8 mouse cellular contexts compared by ENCODE assay signal in the genomic region with DNA sequence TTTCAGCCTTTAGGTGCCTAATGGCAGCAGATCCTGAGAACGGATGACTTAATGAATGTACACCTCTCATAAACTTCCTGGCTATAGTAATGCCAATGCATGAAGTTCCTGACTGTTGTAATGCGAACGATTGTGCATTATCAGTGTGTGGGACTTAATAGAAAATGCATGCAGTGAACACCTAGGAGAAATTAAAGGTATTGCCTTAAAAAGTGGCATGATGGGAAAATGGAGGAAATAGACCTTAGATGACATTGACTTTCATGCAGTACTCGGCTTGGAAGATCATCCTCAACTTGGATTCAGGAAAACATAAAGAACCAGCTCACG. TPM values are rescaled to one million over a fixed set of nuclear protein-coding genes. Genes with fewer than 3 reads are reported as not detected.
A peak's percentile ranks its signal among the peaks of the same experiment; 100 is the strongest.
DNase-seq lines count a peak whose midpoint lies in the region; ATAC-seq lines count a peak whose summit lies in the region.

No protein-coding gene starts in this region.

- H3K4me3 ChIP-seq in neural tube, embryonic 11.5 days (ENCODE audit: low read depth, low read length), result peak overlapping the region; percentile 50
- peak overlapping the region; percentile 58 for H3K4me3 ChIP-seq in forebrain, embryonic 10.5 days
- H3K4me3 ChIP-seq in limb, embryonic 12.5 days (replicated peaks), result peak overlapping the region; percentile 55
- H3K4me3 ChIP-seq in stomach, embryonic 14.5 days (ENCODE audit: low read depth, low read length), result peak overlapping the region; percentile 55

- no peaks in the 10 kb centered on the region for H3K27me3 ChIP-seq in neural tube, embryonic 11.5 days (ENCODE audit: control insufficient read depth, insufficient read depth, low read length)
- no peaks in the 10 kb centered on the region for H3K27me3 ChIP-seq in forebrain, embryonic 10.5 days (ENCODE audit: poor library complexity, severe bottlenecking)
- no peaks in the 10 kb centered on the region; the same call in 1 of the 2 replicates for H3K27me3 ChIP-seq in limb, embryonic 12.5 days
- no peaks in the 10 kb centered on the region for H3K27me3 ChIP-seq in stomach, embryonic 14.5 days (ENCODE audit: control insufficient read depth, insufficient read depth, low read length)

- H3K36me3 ChIP-seq in neural tube, embryonic 11.5 days (ENCODE audit: control insufficient read depth, insufficient read depth, low read length), result no peaks in the 10 kb centered on the region
- no peaks in the 10 kb centered on the region for H3K36me3 ChIP-seq in forebrain, embryonic 10.5 days (replicated peaks)
- no peaks in the 10 kb centered on the region for H3K36me3 ChIP-seq in limb, embryonic 12.5 days
- H3K36me3 ChIP-seq in stomach, embryonic 14.5 days (ENCODE audit: control insufficient read depth, insufficient read depth, low read length), result no peaks in the 10 kb centered on the region

- no peak overlapping the region for H3K27ac ChIP-seq in neural tube, embryonic 11.5 days (ENCODE audit: low read depth, low read length)
- H3K27ac ChIP-seq in forebrain, embryonic 10.5 days, result peak overlapping the region; percentile 88
- no peak overlapping the region for H3K27ac ChIP-seq in limb, embryonic 12.5 days
- H3K27ac ChIP-seq in stomach, embryonic 14.5 days (ENCODE audit: low read length), result no peak overlapping the region

- DNase-seq in neural tube, embryonic 11.5 days (ENCODE audit: low spot score), result no peak
- DNase-seq in neural tube, embryonic 10.5 days (ENCODE audit: extremely low spot score, low spot score), result no peak
- DNase-seq in forebrain, embryonic 10.5 days (ENCODE audit: extremely low spot score, low spot score), result no peak
- DNase-seq in right cerebral cortex, postnatal 25 days, result no peak
- DNase-seq in left cerebral cortex, postnatal 10 days (ENCODE audit: extremely low spot score in 1 of 2, low spot score in 2 of 2), result no peak

- H3K9me3 ChIP-seq in neural tube, embryonic 11.5 days (ENCODE audit: control insufficient read depth, low read length), result no peaks in the 10 kb centered on the region
- H3K9me3 ChIP-seq in forebrain, embryonic 10.5 days, result no peaks in the 10 kb centered on the region
- H3K9me3 ChIP-seq in limb, embryonic 12.5 days, result no peaks in the 10 kb centered on the region
- H3K9me3 ChIP-seq in stomach, embryonic 14.5 days (ENCODE audit: control insufficient read depth, low read depth, low read length), result no peaks in the 10 kb centered on the region

- peak overlapping the region; percentile 67; the same call in 1 of the 2 replicates for H3K9ac ChIP-seq in neural tube, embryonic 11.5 days (ENCODE audit: low read length)
- peak overlapping the region; percentile 60 for H3K9ac ChIP-seq in limb, embryonic 12.5 days (replicated peaks)
- H3K9ac ChIP-seq in stomach, embryonic 14.5 days (replicated peaks; ENCODE audit: low read depth, low read length), result peak overlapping the region; percentile 53; the same call in 1 of the 2 replicates

- peak; percentile 5; the same call in 1 of the 2 replicates for ATAC-seq in neural tube, embryonic 11.5 days (ENCODE audit: insufficient read depth, low FRiP score, low TSS enrichment)
- ATAC-seq in limb, embryonic 12.5 days (ENCODE audit: insufficient number of reproducible peaks, insufficient read depth, low FRiP score, low TSS enrichment, low read depth), result no peak
- no peak for ATAC-seq in stomach, embryonic 14.5 days (ENCODE audit: insufficient number of reproducible peaks, insufficient read depth, low FRiP score, low read depth)
- no peak for ATAC-seq in monocyte, adult 5-6 weeks (replicated peaks; ENCODE audit: insufficient number of reproducible peaks, low FRiP score, low TSS enrichment, poor library complexity, severe bottlenecking)

- 91% methylated on average over 5 of the region's 5 CpGs for WGBS in neural tube, embryonic 11.5 days
- WGBS in forebrain, embryonic 10.5 days, result 85% methylated on average over 5 of the region's 5 CpGs
- WGBS in limb, embryonic 12.5 days, result 81% methylated on average over 5 of the region's 5 CpGs
- 79% methylated on average over 5 of the region's 5 CpGs for WGBS in stomach, embryonic 14.5 days

- H3K4me2 ChIP-seq in neural tube, embryonic 11.5 days (ENCODE audit: low read depth), result peak overlapping the region; percentile 53
- peak overlapping the region; percentile 66 for H3K4me2 ChIP-seq in limb, embryonic 12.5 days
- peak overlapping the region; percentile 72 for H3K4me2 ChIP-seq in stomach, embryonic 14.5 days (replicated peaks; ENCODE audit: low read depth, low read length)

- intact Hi-C loops in left cerebral cortex, postnatal 10 days (cut with DNase I), result loop anchor here (5.0 kb wide), 1 partner anchor 325 kb away; no protein-coding TSS in a partner anchor

- H3K4me1 ChIP-seq in neural tube, embryonic 11.5 days (ENCODE audit: control insufficient read depth, insufficient read depth, low read length), result no peaks in the 10 kb centered on the region
- peaks cover 8% of the 10 kb centered on the region for H3K4me1 ChIP-seq in forebrain, embryonic 10.5 days
- H3K4me1 ChIP-seq in limb, embryonic 12.5 days (replicated peaks), result no peaks in the 10 kb centered on the region
- H3K4me1 ChIP-seq in stomach, embryonic 14.5 days (ENCODE audit: control insufficient read depth, insufficient read depth, low read length), result 0 out of 2 replicates have a peak, but pooled peaks cover 3% of the 10 kb centered on the region

RNA-seq across cellular contexts. Expression of a gene that starts 0.3 kb away (rescaled TPM):
- polyA plus RNA-seq in neural tube, embryonic 11.5 days (2014; fragmentation: Nextera tagmentation; extraction: Ambion mirVana), result 0.51 and 0.57 TPM in 2 replicates
- 0.49 and 0.68 TPM in 2 replicates for polyA plus RNA-seq in forebrain, embryonic 10.5 days (2016; fragmentation: Nextera tagmentation; extraction: Ambion mirVana)
- 0.69 and 0.89 TPM in 2 replicates for polyA plus RNA-seq in limb, embryonic 12.5 days (2016; fragmentation: Nextera tagmentation; extraction: Ambion mirVana)
- 1.0 TPM in 2 replicates for polyA plus RNA-seq in stomach, embryonic 14.5 days (2014; fragmentation: Nextera tagmentation; extraction: Ambion mirVana)
- total RNA-seq in monocyte, adult 5-6 weeks (2017), result 0.11 to 1.3 TPM (median 0.48 TPM) in 3 replicates
- total RNA-seq in left cerebral cortex, postnatal 10 days (2021), result 1 to 10 TPM; 1.1 to 1.6 TPM

RNA-seq across cellular contexts. Expression of a gene that starts 0.6 kb away (rescaled TPM):
- 2.4 and 4.2 TPM in 2 replicates for polyA plus RNA-seq in neural tube, embryonic 11.5 days (2014; fragmentation: Nextera tagmentation; extraction: Ambion mirVana)
- 1.6 and 2.2 TPM in 2 replicates for polyA plus RNA-seq in forebrain, embryonic 10.5 days (2016; fragmentation: Nextera tagmentation; extraction: Ambion mirVana)
- polyA plus RNA-seq in limb, embryonic 12.5 days (2016; fragmentation: Nextera tagmentation; extraction: Ambion mirVana), result 2.1 and 3.1 TPM in 2 replicates
- 1.4 and 2.3 TPM in 2 replicates for polyA plus RNA-seq in stomach, embryonic 14.5 days (2014; fragmentation: Nextera tagmentation; extraction: Ambion mirVana)
- 0.86 to 2.5 TPM (median 2.2 TPM) in 3 replicates for total RNA-seq in monocyte, adult 5-6 weeks (2017)
- total RNA-seq in left cerebral cortex, postnatal 10 days (2021), result 1 to 10 TPM; 2.7 to 2.8 TPM
